In genomic region chr11:105390290-105390689, GRCm38 (mm10) we compare ENCODE assay signal across 20 mouse cellular contexts.
A peak's percentile ranks its signal among the peaks of the same experiment; 100 is the strongest.
DNase-seq lines count a peak whose midpoint lies in the region; TF ChIP-seq lines count a peak whose summit lies in the region.
"Had no signal": no experiment of that assay in that cellular context is flagged by ENCODE, and none has a peak within 500 bp of the region (broad histone marks: within the 10 kb centered on the region; RNA-seq: fewer than 3 reads in every experiment).

No protein-coding gene starts in this region.

- TF ChIP-seq CTCF in left cerebral cortex, adult 2 months (IDR thresholded peaks at IDR 0.05), result no peak
- TF ChIP-seq CTCF in cortical plate, adult 2 months (IDR thresholded peaks at IDR 0.05; ENCODE audit: extremely low read depth, insufficient read depth, low read length), result no peak

- no peaks in the 10 kb centered on the region for H3K36me3 ChIP-seq in heart, embryonic 10.5 days
- H3K36me3 ChIP-seq: embryonic facial prominence, embryonic 10.5 days; embryonic facial prominence, embryonic 12.5 days; forebrain, embryonic 15.5 days had no signal

- DNase-seq in left cerebral cortex, adult 2 months (ENCODE audit: extremely low spot score in 1 of 2, low spot score in 2 of 2), result no peak
- DNase-seq in left cerebral cortex, adult 11 months (ENCODE audit: low spot score), result no peak
- peak; percentile 50 for DNase-seq in brain, adult 2 months (ENCODE audit: low read depth, low spot score)
- DNase-seq in heart, embryonic 10.5 days (ENCODE audit: low spot score), result no peak
- DNase-seq in heart, postnatal 10 days, result no peak
- DNase-seq: adrenal gland, adult 8-10 months; adrenal gland, postnatal 14 days; adrenal gland, postnatal 36 days; cerebellum, adult 11 months; cerebellum, adult 18-20 months; cerebellum, adult 8-10 months; cerebellum, adult 9-11 months; cerebellum, postnatal 14 days; cerebellum, postnatal 36 days; forebrain, postnatal 0 days had no signal

- H3K4me1 ChIP-seq in cortical plate, adult 2 months (ENCODE audit: control insufficient read depth, insufficient read depth, low read length), result peaks cover 8% of the 10 kb centered on the region; the same call in 1 of the 2 replicates
- H3K4me1 ChIP-seq in heart, embryonic 10.5 days, result peaks cover 11% of the 10 kb centered on the region; the same call in 1 of the 2 replicates

- peak overlapping the region; percentile 72 for H3K27ac ChIP-seq in left cerebral cortex, adult 2 months
- H3K27ac ChIP-seq in cortical plate, adult 2 months (ENCODE audit: insufficient read depth, low read length), result peak overlapping the region; percentile 48
- no peak overlapping the region for H3K27ac ChIP-seq in heart, embryonic 10.5 days
- H3K27ac ChIP-seq: embryonic facial prominence, embryonic 10.5 days; embryonic facial prominence, embryonic 12.5 days; forebrain, embryonic 13.5 days; forebrain, embryonic 15.5 days had no signal

- WGBS in heart, embryonic 10.5 days, result 85% methylated on average over 7 of the region's 7 CpGs

- intact Hi-C loops in left cerebral cortex, adult 2 months (cut with DNase I), result no loop called here
- intact Hi-C loops in heart, postnatal 10 days (cut with DNase I), result no loop called here

- H3K9me3 ChIP-seq in heart, embryonic 10.5 days, result no peaks in the 10 kb centered on the region; the same call in none of the 2 replicates
- H3K9me3 ChIP-seq: embryonic facial prominence, embryonic 12.5 days; forebrain, embryonic 15.5 days had no signal

- no peak overlapping the region for H3K4me3 ChIP-seq in left cerebral cortex, adult 2 months
- H3K4me3 ChIP-seq in cortical plate, adult 2 months (ENCODE audit: insufficient read depth, low read length), result no peak overlapping the region
- H3K4me3 ChIP-seq in heart, embryonic 10.5 days, result no peak overlapping the region
- H3K4me3 ChIP-seq: embryonic facial prominence, embryonic 10.5 days; embryonic facial prominence, embryonic 12.5 days; forebrain, embryonic 13.5 days; forebrain, embryonic 15.5 days had no signal

- TF ChIP-seq POLR2A in cortical plate, adult 2 months (IDR thresholded peaks at IDR 0.05; ENCODE audit: extremely low read depth, insufficient read depth, low read length), result no peak

- no peaks in the 10 kb centered on the region for H3K27me3 ChIP-seq in heart, embryonic 10.5 days (ENCODE audit: insufficient read depth, poor library complexity, severe bottlenecking)
- H3K27me3 ChIP-seq: embryonic facial prominence, embryonic 12.5 days; forebrain, embryonic 13.5 days; forebrain, embryonic 15.5 days had no signal
